Mouse (Mus musculus) brain, embryonic 14.5 days (tissue): ENCODE results near the gene Sox13.

Experiments used
- CTCF ChIP-seq: fragments of 200-500 bp; IDR thresholded peaks from 2 replicates; pipeline ENCODE4 v1.5.1; 2012; ENCODE audit warnings: inconsistent platforms, mild to moderate bottlenecking, moderate library complexity, borderline replicate concordance; ENCODE audit not compliant: insufficient read depth, insufficient read length; ENCODE audit errors: extremely low read depth
- POLR2A ChIP-seq: fragments of 200-500 bp; IDR thresholded peaks from 2 replicates; pipeline ENCODE4 v1.6.1; 2012; ENCODE audit warnings: mild to moderate bottlenecking, inconsistent platforms, borderline replicate concordance; ENCODE audit not compliant: poor library complexity, insufficient read depth, insufficient read length, severe bottlenecking; ENCODE audit errors: extremely low read depth

- TF ChIP-seq CTCF (no peak), POLR2A (no peak)
Observed at GRCm38 (mm10) chr1:133344357-133344756, 79.8 kb downstream of the Sox13 start.
